Mouse (Mus musculus): Measurements from ENCODE around the gene Cdc40.

DNA sequence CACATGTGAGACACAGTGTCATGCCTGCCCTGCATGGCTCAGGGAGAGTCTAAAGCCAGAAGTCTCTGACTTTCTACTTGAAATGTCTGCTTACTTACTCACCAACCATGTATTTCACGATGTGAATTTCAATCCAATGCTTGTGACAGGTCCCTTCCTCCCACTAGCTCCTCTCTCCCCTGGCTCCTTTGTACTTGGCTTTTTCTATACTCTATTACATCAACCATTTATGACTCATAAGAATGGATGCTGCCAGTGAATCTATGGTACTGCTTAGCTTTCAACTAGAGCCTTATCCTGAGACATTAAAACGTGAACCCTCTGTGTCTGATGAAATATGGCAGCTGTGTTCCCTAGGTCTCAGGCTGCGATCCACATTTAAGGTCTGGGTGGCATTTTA, 52.8 kb downstream of the Cdc40 start:
- TF ChIP-seq CTCF (IDR thresholded peaks at IDR 0.05; ENCODE audit: control insufficient read depth, insufficient read depth, insufficient replicate concordance, low read depth, low read length) (no peak), POLR2A (IDR thresholded peaks at IDR 0.05; ENCODE audit: control insufficient read depth, low read depth, low read length) (no peak)
